Mouse (Mus musculus) liver, postnatal 0 days (tissue): ENCODE results near the gene Gm21627. TPM values are rescaled to one million over a fixed set of nuclear protein-coding genes. Genes with fewer than 3 reads are reported as not detected.
"Not testable (repeated sequence)": the region's sequence is repeated elsewhere in the genome, so short reads cannot be mapped to it uniquely, and the experiment has no call there.

Experiments
- ATAC-seq: fragments of 200-750 bp; cut with Nextera tagmentation; 2 replicates; pipeline ENCODE4 v1.8.0; 2017; ENCODE audit warnings: mild to moderate bottlenecking, moderate library complexity
- DNase-seq: peaks from one replicate; pipeline ENCODE4 v3.0.0-alpha.2; 2016
- H3K27ac ChIP-seq: fragments of 300-500 bp; sonication (generic); 2 replicates; pipeline ENCODE4 v1.5.1; 2014; ENCODE audit warnings: antibody characterized with exemption, moderate library complexity, mild to moderate bottlenecking, low read depth
- H3K27me3 ChIP-seq: fragments of 300-500 bp; sonication (generic); 2 replicates; pipeline ENCODE4 v1.6.1; 2014; ENCODE audit warnings: low read length, control low read depth, mixed read lengths; ENCODE audit not compliant: insufficient read depth
- H3K36me3 ChIP-seq: fragments of 300-500 bp; sonication (generic); replicated peaks from 2 replicates; pipeline ENCODE4 v1.6.1; 2014; ENCODE audit warnings: mild to moderate bottlenecking, control low read depth, low read length, moderate library complexity, mixed read lengths; ENCODE audit not compliant: insufficient read depth
- H3K4me1 ChIP-seq: fragments of 300-500 bp; sonication (generic); 2 replicates; pipeline ENCODE4 v1.6.1; 2014; ENCODE audit warnings: antibody characterized with exemption, mild to moderate bottlenecking, control low read depth; ENCODE audit not compliant: insufficient read depth
- H3K4me2 ChIP-seq: fragments of 300-500 bp; sonication (generic); 2 replicates; pipeline ENCODE4 v1.6.1; 2014; ENCODE audit warnings: low read depth, mild to moderate bottlenecking, low read length, moderate library complexity, mixed read lengths
- H3K4me3 ChIP-seq: fragments of 300-500 bp; sonication (generic); 2 replicates; pipeline ENCODE4 v1.5.1; 2014; ENCODE audit warnings: low read depth, low read length
- H3K9ac ChIP-seq: fragments of 300-500 bp; sonication (generic); replicated peaks from 2 replicates; pipeline ENCODE4 v1.6.1; 2014; ENCODE audit warnings: mild to moderate bottlenecking, moderate library complexity
- H3K9me3 ChIP-seq: fragments of 300-500 bp; sonication (generic); 2 replicates; pipeline ENCODE4 v1.6.1; 2016; ENCODE audit warnings: mild to moderate bottlenecking, control low read depth, low read length, mixed read lengths
- WGBS: fragments of 180-500 bp; shearing (Covaris S2); extraction: QIAGEN DNeasy Blood & Tissue Kit; methylation state at CpG from one replicate; pipeline ENCODE4 v1.1.7; 2014; ENCODE audit not compliant: insufficient replicate concordance; 5-methylcytosine and 5-hydroxymethylcytosine counted together
- polyA plus RNA-seq: library from polyadenylated mRNA; unstranded; fragments of >200 nt; fragmentation: Nextera tagmentation; extraction: Ambion mirVana; gene quantifications from 2 replicates; pipeline ENCODE4 v1.2.1, GENCODE M21; 2015

Gene Gm21627
- polyA plus RNA-seq, result not detected in 2 replicates

GRCm38 (mm10) chrY:63228127-63228526, at the start of gene Gm21627:
Gene Gm21627 (plus strand): TSS chrY:63228427.
- not testable (repeated sequence) for DNase-seq, H3K27ac ChIP-seq, ATAC-seq, H3K4me3 ChIP-seq, H3K4me1 ChIP-seq, H3K27me3 ChIP-seq, H3K9ac ChIP-seq, H3K4me2 ChIP-seq, H3K36me3 ChIP-seq, H3K9me3 ChIP-seq
- no CpG with 5 or more reads among the region's 6 CpGs for WGBS
